Mouse (Mus musculus): ENCODE measurements around the gene Pde4dip.

Pde4dip gene

DNA sequence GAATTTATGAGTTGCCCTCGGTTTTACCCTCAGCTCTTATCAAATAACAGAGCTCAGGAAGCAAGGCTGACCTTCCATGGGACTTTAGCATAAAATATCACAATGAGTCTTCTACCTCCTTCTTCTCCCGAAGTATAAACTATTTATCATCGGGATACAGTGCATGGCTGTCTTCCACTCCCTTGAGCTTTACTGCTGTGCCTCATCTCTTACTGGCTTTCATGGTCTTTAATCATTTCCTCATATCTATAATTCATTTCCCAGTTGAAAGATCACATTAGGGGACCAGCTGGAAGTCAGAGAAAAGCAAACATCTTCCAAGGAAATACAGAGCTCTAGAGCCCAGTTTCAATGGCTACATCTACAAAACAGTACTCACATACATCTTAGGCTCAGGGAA, 239.5 kb downstream of the Pde4dip start:
- DNase-seq (ENCODE audit: low spot score), result no peak

DNA sequence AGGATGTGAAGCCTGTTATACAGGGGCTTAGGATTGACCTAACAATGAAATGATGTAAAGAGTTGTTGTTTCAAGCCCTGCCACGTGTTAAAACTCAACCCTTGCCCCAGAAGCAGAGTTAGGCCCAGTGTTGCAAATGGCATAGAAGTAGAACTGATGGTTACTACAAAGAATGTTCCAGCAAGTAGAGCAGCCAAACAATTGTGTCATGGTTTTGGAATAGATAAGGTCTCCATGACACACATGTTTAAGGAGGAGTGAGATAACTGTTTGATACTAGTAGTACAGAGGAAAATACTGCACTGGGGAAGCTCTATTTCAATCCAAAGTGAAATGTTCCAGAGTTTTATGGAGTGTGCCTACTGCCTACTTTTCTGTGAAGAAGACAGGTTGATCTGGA, 240.0 kb downstream of the Pde4dip start:
- no peak for DNase-seq (ENCODE audit: low spot score)

DNA sequence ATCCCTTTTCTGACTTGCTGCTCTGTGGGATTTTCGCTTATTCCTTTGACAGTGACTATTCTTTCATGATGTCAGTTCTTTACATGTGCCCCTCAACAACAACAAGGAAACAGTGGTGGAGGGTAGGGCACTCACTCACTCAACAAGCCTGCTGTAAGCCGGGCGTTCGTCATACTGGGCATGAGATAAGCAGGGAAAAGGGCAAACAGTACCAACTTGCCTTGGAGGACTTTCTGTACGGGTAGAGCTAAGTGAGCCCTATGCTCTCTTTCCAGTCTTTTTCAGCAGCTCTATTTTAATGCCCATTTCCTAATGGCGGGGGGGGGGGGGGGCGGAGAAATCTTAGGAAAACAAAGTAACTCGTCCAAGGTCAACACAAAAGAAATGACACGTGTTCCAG, 246.5 kb downstream of the Pde4dip start:
- DNase-seq (ENCODE audit: low spot score), result no peak

DNA sequence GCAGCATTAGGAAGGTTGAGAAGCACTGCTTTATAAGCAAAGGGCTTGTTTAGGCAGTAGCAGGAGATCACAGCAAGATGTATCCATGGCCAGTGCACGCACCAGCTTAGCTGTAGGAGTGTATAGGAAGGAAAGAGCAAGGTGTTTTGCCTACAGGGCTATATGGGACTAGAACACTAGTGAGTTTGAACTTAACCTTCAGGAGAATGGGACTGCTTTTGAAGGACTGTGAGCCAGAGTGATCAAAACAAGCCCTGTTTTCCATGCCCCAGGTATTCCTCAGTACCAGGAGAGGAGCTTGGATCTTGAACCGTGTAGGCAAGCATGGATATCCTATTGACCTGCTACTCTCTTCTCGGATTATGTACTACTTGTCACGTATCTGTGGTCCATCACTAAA, 247.1 kb downstream of the Pde4dip start:
- DNase-seq (ENCODE audit: low spot score), result no peak
